Mouse (Mus musculus) retina, adult 2 months (tissue): ENCODE data around the gene Gm21028.
"Not testable (repeated sequence)": the region's sequence is repeated elsewhere in the genome, so short reads cannot be mapped to it uniquely, and the experiment has no call there.

ENCODE experiments used
- DNase-seq: peaks from one replicate; pipeline ENCODE4 v3.0.0-alpha.2; 2012; ENCODE audit warnings: low read depth, low spot score

Gm21028 gene

DNA sequence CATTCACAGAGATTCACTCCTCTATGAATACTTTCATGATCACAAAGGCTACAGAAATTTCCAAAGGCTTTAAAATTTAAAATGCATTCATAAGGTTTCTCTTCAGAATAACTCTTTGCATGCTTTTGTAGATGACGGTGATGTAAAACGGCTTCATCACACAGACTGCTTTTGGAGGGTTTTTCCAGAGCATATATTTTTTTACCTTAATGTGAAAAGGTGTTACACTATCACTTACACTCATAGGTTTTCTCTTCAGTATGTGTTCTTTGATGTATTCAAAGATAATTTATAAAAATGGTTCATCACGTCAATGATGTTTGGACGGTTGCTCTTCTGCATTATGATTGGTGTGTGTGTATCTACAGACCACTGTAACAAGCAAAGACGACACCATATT, at the start of gene Gm21028:
TSS of gene Gm21028 (minus strand) at position 101 of the 400 bp plus-strand sequence.
- DNase-seq: no peak

DNA sequence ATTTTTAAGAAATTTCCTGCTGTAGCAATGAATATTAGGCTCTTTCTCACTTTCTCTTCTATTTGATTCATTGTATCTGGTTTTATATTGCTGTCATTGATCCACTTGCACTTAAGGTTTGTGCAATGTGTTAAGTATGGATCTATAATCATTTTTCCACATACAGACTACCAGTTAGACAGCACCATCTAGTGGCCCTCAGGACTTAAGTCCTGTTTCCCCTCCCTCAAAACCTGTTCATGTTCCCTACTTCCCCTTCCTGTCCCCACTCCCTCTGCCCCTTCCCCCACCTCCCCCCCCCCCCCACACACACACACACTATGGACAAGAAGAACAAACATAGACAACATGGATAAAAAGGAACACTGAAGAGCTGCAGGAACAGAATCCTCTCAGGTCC, 17.3 kb upstream of the Gm21028 start:
- not testable (repeated sequence) for DNase-seq

DNA sequence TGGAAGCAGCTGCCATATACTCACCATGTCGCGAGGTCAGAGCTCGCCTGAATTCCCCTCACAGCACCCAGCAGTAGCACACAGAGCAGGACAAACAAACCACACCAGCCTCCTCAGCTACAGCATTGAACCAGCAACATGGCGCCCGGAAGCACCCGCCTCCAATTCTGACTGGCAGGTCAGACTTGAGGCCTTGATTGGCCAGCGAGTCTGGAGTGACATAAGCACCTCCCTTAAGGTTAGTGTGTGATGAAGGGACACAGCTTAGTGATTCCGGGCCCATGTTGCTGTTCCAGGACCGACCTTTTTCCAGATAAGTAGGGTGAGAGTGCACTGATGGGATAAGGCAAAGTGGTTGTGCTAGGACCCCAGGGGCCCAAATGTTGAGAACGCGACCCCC, 14.0 kb upstream of the Gm21028 start, which contains the start of gene Zfp977:
TSS of gene Zfp977 (minus strand) at position 135 of the 400 bp plus-strand sequence.
- not testable (repeated sequence) for DNase-seq

DNA sequence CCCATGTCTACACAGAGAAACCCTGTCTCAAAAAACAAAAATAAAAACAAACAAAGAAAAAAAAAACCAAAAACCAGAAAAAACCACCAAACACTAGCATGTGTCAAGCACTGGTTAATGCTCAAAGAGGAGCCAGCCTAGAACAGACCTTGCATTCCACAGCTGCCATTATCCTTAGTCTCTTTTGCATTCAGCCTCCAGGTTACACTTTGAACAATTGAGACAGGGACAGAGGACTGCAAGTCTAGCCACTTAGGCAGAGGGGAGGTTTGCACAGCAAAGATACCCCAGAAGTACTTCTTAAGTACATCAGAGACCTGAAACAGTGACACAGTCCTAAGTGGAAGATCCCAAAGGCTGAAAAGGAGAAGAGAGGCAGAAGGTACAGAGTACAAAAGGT, 12.9 kb upstream of the Gm21028 start:
- not testable (repeated sequence) for DNase-seq

DNA sequence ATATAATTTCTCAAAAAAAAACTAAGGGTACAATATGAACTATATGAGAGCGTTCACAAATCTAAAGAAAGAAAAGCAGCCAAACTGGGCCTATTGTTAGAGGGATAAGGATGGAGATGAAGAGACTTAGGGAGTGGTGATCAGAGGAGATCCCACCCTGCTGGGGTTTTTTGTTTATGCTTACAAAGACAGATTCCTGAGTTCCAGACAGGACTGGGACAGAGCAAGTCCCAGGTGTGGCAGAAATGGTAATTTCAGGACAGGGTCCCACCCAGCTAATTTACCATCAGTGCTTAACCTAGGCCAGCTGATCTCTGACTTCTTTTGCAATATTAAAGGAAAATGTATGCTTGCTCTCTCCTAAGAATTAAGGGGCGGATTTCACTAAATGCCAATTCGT, 26.6 kb downstream of the Gm21028 start:
- no peak for DNase-seq
